Mouse (Mus musculus): ENCODE data around the gene Gcn1l1.

The Gcn1l1 gene

GRCm38 (mm10) chr5:115535635-115536034 lies 29.4 kb upstream of the Gcn1l1 start:
- DNase-seq: no peak

DNA sequence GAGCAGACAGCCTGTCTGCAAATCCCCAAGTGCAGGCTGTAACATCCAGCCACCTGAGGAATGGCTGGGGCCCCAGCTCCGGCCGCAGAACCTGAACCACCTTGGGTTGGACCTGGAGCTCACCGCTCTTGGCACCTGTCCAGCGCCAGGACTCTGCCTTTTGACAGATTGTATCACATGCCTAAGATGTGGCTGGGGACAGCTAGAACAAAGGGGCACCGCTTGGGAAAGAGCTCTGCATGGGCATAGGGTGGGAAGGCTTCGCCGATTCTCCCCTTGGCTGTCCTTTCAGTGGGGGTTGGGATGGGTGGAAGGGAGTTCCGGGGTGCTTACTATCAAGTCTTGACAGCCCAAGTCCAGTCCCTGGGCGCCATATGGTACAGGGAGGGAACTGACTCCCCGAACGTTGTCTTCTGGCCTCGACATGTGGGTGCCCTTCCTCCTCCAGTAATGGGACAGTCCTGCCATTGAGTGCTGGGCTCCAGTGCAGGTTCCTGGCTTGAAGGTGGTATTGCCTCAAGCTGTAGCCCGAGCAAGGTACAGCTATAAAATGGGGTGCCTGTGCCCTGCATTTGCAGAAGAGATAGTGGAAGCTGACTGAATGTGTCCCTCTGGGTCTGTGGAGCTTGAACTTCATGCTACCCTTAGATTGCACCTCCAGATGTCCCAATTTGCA lies 26.9 kb upstream of the Gcn1l1 start:
- no peak for DNase-seq

DNA sequence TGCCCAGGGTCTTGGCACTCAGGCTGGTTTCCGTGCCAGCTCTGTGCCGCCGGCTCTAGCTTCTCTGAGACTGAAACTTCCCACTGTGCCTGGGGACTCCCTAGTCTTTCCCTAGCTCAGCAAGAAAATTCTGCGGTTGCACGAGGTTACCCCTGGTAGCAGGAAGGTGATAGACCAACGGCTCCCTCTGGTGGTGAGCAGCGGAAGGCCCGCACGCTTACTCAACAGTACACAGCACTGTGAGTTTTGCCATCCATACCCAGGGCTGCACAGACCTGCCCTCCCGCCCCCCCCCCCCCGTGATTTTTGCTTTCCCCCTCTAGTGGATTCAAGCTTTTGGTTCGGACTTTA lies 26.4 kb upstream of the Gcn1l1 start:
- peak; percentile 92 for DNase-seq

- DNase-seq: no peak
Measured at GRCm38 (mm10) chr5:115542635-115543384, 22.2 kb upstream of the Gcn1l1 start.

- DNase-seq: no peak
Measured at GRCm38 (mm10) chr5:115543509-115544253, 21.4 kb upstream of the Gcn1l1 start.

- no peak for DNase-seq
Measured at GRCm38 (mm10) chr5:115544655-115545185, 20.3 kb upstream of the Gcn1l1 start.

- no peak for DNase-seq
Measured at GRCm38 (mm10) chr5:115545636-115546035, 19.4 kb upstream of the Gcn1l1 start.

GRCm38 (mm10) chr5:115546536-115546935 lies 18.5 kb upstream of the Gcn1l1 start:
- DNase-seq: no peak

- DNase-seq: no peak
Measured at GRCm38 (mm10) chr5:115547014-115547413, 18.0 kb upstream of the Gcn1l1 start.

GRCm38 (mm10) chr5:115547421-115547820 lies 17.6 kb upstream of the Gcn1l1 start:
- no peak for DNase-seq

DNA sequence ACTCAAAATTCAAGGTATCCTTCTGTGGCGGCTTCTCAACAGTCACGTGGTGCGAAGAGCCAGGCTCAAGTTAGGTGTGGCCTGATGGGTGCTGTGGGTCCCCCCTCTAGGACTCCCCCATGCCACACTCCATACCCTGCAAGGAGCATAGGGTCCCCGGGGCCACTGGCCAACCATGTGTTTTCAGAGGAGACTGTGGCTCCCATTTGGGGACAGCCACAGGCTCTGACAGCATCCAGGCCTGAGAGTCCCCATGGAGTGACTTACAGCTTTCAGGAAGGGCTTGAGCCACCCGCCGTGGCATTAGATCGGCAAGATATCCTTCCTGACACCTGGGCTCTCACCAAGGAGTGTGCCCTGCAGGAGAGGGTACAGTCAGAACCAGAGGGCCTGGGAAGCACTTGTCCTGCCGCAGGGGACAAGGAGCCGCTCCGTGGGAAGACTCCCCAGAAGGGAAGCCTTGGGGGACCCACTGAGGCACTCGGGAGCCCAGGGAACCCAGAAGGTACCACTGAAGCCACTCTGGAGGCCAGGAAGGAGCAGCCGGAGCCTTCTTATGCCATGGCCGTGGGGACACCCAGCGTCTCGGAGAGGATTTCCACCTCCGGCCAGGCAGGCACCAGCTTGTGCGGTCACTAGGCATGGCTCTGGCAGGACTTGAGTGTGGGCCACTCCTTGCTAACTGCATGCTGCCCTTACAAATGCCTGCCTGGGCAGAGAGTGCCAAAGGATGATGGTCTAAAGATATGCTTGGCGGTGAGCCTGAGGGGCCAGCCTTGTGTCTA lies 16.4 kb upstream of the Gcn1l1 start:
- no peak for DNase-seq

- DNase-seq: no peak
Measured at GRCm38 (mm10) chr5:115550482-115551005, 14.5 kb upstream of the Gcn1l1 start.

GRCm38 (mm10) chr5:115551386-115551785 lies 13.7 kb upstream of the Gcn1l1 start:
- DNase-seq: no peak

DNA sequence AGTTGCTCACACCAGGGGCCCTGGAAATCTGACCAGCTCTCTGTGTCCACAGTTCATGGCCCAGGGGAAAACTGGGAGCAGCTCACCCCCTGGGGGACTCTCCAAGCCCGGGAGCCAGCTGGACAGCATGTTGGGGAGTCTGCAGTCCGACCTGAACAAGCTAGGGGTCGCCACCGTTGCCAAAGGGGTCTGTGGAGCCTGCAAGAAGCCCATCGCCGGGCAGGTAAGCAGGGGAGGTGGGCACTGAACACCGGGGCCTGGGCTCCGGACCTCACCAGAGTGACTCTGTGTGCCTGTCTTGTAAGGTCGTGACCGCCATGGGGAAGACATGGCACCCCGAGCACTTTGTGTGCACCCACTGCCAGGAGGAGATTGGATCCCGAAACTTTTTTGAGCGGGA lies 13.3 kb upstream of the Gcn1l1 start:
- DNase-seq: no peak

- no peak for DNase-seq
Measured at GRCm38 (mm10) chr5:115553801-115554420, 11.1 kb upstream of the Gcn1l1 start.

- no peak for DNase-seq
Measured at GRCm38 (mm10) chr5:115554536-115555291, 10.3 kb upstream of the Gcn1l1 start.

DNA sequence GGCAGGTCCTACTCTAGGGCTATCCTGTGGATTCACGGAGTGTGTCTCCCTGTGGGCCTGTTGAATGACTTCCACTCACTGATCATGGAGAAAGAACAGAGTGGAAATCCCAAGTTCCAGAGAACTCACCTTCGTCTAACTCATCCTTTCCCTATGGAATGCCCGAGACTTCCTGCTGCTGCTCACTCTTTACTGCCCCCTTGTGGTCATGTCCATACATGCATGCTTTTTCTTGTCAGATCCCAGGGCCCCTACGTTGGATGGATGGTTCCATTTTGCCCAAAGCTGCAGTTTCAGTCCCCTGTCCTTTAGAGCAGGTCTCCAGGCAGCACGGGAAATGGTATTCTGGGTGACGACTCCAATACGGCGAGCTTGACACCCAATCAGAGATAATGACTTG lies 8.8 kb upstream of the Gcn1l1 start:
- peak; percentile 85 for DNase-seq

DNA sequence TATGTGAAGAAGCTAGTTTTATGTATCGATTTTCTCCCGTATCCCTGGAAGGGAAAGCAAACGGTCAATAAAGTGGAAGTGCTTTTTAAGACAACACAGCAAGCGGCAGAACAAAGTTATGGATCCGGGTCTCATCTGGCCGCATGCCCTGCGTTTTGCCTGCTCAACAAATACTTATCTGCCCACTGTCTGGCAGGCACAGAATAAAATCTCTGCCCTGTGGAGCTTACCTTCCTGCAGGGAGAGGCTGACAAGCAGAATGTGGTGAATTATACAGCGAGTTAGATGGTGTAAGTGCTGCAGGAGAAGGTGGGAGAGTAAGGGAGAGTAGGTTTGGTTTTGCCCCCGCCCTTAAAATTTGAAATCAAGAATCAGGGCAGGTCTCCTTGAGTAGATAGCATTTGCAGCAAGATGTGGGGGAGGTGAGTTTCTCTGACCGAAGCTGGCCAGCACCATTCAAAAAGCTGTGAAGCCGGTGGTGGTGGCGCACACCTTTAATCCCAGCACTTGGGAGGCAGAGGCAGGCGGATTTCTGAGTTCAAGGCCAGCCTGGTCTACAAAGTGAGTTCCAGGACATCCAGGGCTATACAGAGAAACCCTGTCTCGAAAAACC lies 6.8 kb upstream of the Gcn1l1 start:
- DNase-seq: no peak

- DNase-seq: peak; percentile 99
Measured at GRCm38 (mm10) chr5:115559237-115560101, 5.6 kb upstream of the Gcn1l1 start, which contains the start of gene Rplp0. Gene Rplp0, plus strand, starts transcription at chr5:115559467.
